In genomic region chr16:8944412-8945102, GRCm38 (mm10) we compare ENCODE assay signal across 16 mouse cellular contexts.
A peak's percentile ranks its signal among the peaks of the same experiment; 100 is the strongest.
DNase-seq lines count a peak whose midpoint lies in the region; ATAC-seq and TF ChIP-seq lines count a peak whose summit lies in the region.
"Had no signal": no experiment of that assay in that cellular context is flagged by ENCODE, and none has a peak within 500 bp of the region (broad histone marks: within the 10 kb centered on the region; RNA-seq: fewer than 3 reads in every experiment).

No protein-coding gene starts in this region.

- no peak overlapping the region for H3K27ac ChIP-seq in hindbrain, postnatal 0 days
- H3K27ac ChIP-seq in kidney, adult 2 months (ENCODE audit: insufficient read depth, low read depth, low read length): no peak overlapping the region
- H3K27ac ChIP-seq: kidney, embryonic 15.5 days; limb, embryonic 15.5 days; macrophage; stomach, embryonic 15.5 days had no signal

- no peak for TF ChIP-seq CTCF in hindbrain, postnatal 0 days (IDR thresholded peaks at IDR 0.05; ENCODE audit: low read depth)
- TF ChIP-seq CTCF in kidney, adult 2 months (conservative IDR thresholded peaks at IDR 0.05; ENCODE audit: insufficient read depth, insufficient read length, low read depth, low read length): no peak

- WGBS in hindbrain, postnatal 0 days: 19% methylated on average over 5 of the region's 5 CpGs
- 41% methylated on average over 5 of the region's 5 CpGs for WGBS in kidney, adult 2 months

- H3K36me3 ChIP-seq in hindbrain, postnatal 0 days (ENCODE audit: insufficient read depth, low read length): no peaks in the 10 kb centered on the region
- no peaks in the 10 kb centered on the region for H3K36me3 ChIP-seq in kidney, adult 2 months (ENCODE audit: control insufficient read depth, insufficient read depth, low read length)
- H3K36me3 ChIP-seq: kidney, embryonic 15.5 days; limb, embryonic 15.5 days; stomach, embryonic 15.5 days had no signal

- DNase-seq in embryo, embryonic 10 days (ENCODE audit: low spot score): peak; percentile 24
- no peak for DNase-seq in embryo, embryonic 9.5 days (ENCODE audit: extremely low spot score)
- peak; percentile 25 to 32 for DNase-seq in right cerebral cortex, adult 2 months (ENCODE audit: low spot score in 2 of 2)
- DNase-seq in right cerebral cortex, postnatal 36 days (ENCODE audit: low spot score in 2 of 2): no peak
- peak; percentile 5 for DNase-seq in hindbrain, postnatal 0 days (ENCODE audit: low spot score)
- peak; percentile 35 for DNase-seq in telencephalon, adult 2 months (ENCODE audit: low read depth, low spot score)
- DNase-seq in cerebellum, postnatal 36 days: no peak
- DNase-seq in kidney, adult 2 months: no peak
- DNase-seq: adrenal gland, postnatal 36 days; lung, adult 2 months; spleen, adult 18-20 months had no signal

- no peak overlapping the region for H3K4me3 ChIP-seq in hindbrain, postnatal 0 days (ENCODE audit: low read length)
- no peak overlapping the region for H3K4me3 ChIP-seq in kidney, adult 2 months (ENCODE audit: insufficient read depth, low read depth, low read length)
- H3K4me3 ChIP-seq: kidney, embryonic 15.5 days; limb, embryonic 15.5 days; stomach, embryonic 15.5 days had no signal

- no peaks in the 10 kb centered on the region for H3K9me3 ChIP-seq in hindbrain, postnatal 0 days (ENCODE audit: low read length)
- H3K9me3 ChIP-seq: kidney, embryonic 15.5 days; limb, embryonic 15.5 days; stomach, embryonic 15.5 days had no signal

- no peaks in the 10 kb centered on the region for H3K27me3 ChIP-seq in hindbrain, postnatal 0 days (ENCODE audit: insufficient read depth, low read length)
- no peaks in the 10 kb centered on the region for H3K27me3 ChIP-seq in kidney, adult 2 months (replicated peaks; ENCODE audit: control insufficient read depth, insufficient read depth, low read length)
- H3K27me3 ChIP-seq: kidney, embryonic 15.5 days; limb, embryonic 15.5 days; stomach, embryonic 15.5 days had no signal

- H3K4me2 ChIP-seq in hindbrain, postnatal 0 days (ENCODE audit: low read depth, low read length): no peak overlapping the region
- H3K4me2 ChIP-seq: kidney, embryonic 15.5 days; limb, embryonic 15.5 days; stomach, embryonic 15.5 days had no signal

- H3K9ac ChIP-seq in hindbrain, postnatal 0 days (replicated peaks; ENCODE audit: low read length): no peak overlapping the region
- H3K9ac ChIP-seq: kidney, embryonic 15.5 days; limb, embryonic 15.5 days; stomach, embryonic 15.5 days had no signal

- TF ChIP-seq POLR2A in kidney, adult 2 months (IDR thresholded peaks at IDR 0.05; ENCODE audit: low read depth, low read length): no peak

- ATAC-seq in hindbrain, postnatal 0 days: no peak
- ATAC-seq: inflammation-experienced regulatory T-cells, adult 6 months had no signal

- peaks cover 3% of the 10 kb centered on the region; the same call in 1 of the 2 replicates for H3K4me1 ChIP-seq in hindbrain, postnatal 0 days (ENCODE audit: insufficient read depth, low read length)
- H3K4me1 ChIP-seq in kidney, adult 2 months (ENCODE audit: control insufficient read depth, insufficient read depth, low read length): no peaks in the 10 kb centered on the region
- H3K4me1 ChIP-seq: kidney, embryonic 15.5 days; stomach, embryonic 15.5 days had no signal

Comparison
In these comparisons a context has a peak if more than half of its experiments do, and no peak if none do; other contexts are left out.
1. DNase-seq: peak in embryo, embryonic 10 days (single experiment), right cerebral cortex, adult 2 months (2 of 2), hindbrain, postnatal 0 days (single experiment) and telencephalon, adult 2 months (single experiment); none in embryo, embryonic 9.5 days (single experiment), right cerebral cortex, postnatal 36 days (0 of 2), cerebellum, postnatal 36 days (0 of 2) and kidney, adult 2 months (single experiment).